Mouse (Mus musculus): ENCODE results near the gene Pdzd2. TPM values are rescaled to one million over a fixed set of nuclear protein-coding genes. Genes with fewer than 3 reads are reported as not detected.
A peak's percentile ranks its signal among the peaks of the same experiment; 100 is the strongest.

The Pdzd2 gene
- polyA plus RNA-seq, 1 experiment from 2014 or later: 33.2 TPM

DNA sequence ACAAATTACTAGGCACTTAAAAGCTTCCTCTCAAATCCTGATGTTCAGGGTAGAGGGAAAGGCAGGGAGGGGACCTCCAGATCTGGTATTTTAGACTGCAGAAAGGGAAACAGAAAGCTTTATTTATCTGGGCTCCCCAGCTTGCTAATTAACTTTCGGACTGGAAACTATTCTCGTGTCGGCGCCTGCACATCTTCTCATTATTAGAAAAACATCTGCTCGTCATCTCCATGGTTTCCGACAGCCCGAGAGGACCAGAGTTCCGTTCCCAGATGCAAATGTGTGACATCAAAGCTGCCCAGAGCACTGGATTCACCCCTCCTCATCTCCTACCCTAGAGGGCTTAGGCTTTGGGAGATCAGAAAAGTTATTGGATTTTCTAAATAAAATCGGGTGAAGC is 57.2 kb downstream of the Pdzd2 start:
- Histone ChIP-seq H3K9me3 (ENCODE audit: control insufficient read depth, low read length) (peaks cover 3% of the 10 kb centered on the region; the same call in 1 of the 2 replicates), H3K4me1 (replicated peaks; ENCODE audit: control insufficient read depth, insufficient read depth, low read length) (peaks cover 9% of the 10 kb centered on the region), H3K27me3 (ENCODE audit: control insufficient read depth, insufficient read depth, low read depth, low read length) (no peaks in the 10 kb centered on the region), H3K4me2 (ENCODE audit: low read depth, low read length) (no peak overlapping the region), H3K4me3 (ENCODE audit: low read length) (no peak overlapping the region), H3K9ac (ENCODE audit: low read length) (no peak overlapping the region), H3K36me3 (ENCODE audit: control insufficient read depth, insufficient read depth, low read length) (no peaks in the 10 kb centered on the region), H3K27ac (ENCODE audit: low read length) (no peak overlapping the region)
- no peak for ATAC-seq (ENCODE audit: low read depth)
- 40% methylated on average over 9 of the region's 9 CpGs for WGBS

DNA sequence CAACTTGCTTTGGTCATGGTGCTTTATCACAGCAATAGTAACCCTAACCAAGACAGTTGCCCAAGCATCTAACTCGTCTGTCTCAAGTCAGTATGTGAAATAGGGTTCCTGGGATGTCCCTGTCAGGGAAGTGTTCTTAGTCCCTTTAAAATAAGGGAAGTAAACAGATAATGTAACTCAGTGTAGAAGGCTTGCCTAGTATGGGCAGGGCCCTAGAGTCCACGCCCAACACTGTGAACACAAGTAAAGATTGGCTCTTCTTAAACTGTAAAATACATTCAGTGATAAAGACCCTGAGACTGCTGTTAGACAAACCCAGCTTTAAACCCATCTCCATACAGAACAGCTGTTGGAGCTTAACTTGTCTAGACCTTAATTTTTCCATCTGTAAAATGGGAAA is 57.8 kb downstream of the Pdzd2 start:
- WGBS: 83% methylated on average over 2 of the region's 2 CpGs
- peaks cover 9% of the 10 kb centered on the region for H3K4me1 ChIP-seq (replicated peaks; ENCODE audit: control insufficient read depth, insufficient read depth, low read length)
- ATAC-seq (ENCODE audit: low read depth): no peak
- no peaks in the 10 kb centered on the region for H3K27me3 ChIP-seq (ENCODE audit: control insufficient read depth, insufficient read depth, low read depth, low read length)
- no peak overlapping the region for H3K4me3 ChIP-seq (ENCODE audit: low read length)
- no peaks in the 10 kb centered on the region for H3K36me3 ChIP-seq (ENCODE audit: control insufficient read depth, insufficient read depth, low read length)
- no peak overlapping the region for H3K4me2 ChIP-seq (ENCODE audit: low read depth, low read length)
- peaks cover 3% of the 10 kb centered on the region; the same call in 1 of the 2 replicates for H3K9me3 ChIP-seq (ENCODE audit: control insufficient read depth, low read length)
- no peak overlapping the region for H3K9ac ChIP-seq (ENCODE audit: low read length)
- H3K27ac ChIP-seq (ENCODE audit: low read length): no peak overlapping the region

DNA sequence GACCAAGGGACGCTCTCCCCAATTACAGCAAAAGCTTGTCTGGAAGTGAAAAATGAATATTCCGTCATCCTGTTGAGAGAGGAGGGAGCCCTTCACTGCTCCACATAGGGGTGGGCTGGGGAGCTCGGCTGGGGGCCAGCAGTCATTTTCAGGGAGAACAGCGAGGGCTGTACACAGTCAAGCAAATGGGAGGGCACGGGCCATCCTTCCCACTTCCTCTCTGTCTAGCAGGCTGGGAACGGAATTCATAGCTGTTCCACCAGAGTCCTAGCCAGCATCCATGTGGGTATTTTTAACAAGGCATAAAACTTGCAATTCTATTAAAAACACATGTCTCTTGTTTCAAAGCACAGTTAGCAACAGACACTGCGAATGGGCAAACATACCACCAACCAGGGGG is 59.0 kb downstream of the Pdzd2 start:
- H3K4me3 ChIP-seq (ENCODE audit: low read length): no peak overlapping the region
- H3K9ac ChIP-seq (ENCODE audit: low read length): no peak overlapping the region
- peak overlapping the region; percentile 64 for H3K27ac ChIP-seq (ENCODE audit: low read length)
- 34% methylated on average over 7 of the region's 7 CpGs for WGBS
- no peaks in the 10 kb centered on the region for H3K27me3 ChIP-seq (ENCODE audit: control insufficient read depth, insufficient read depth, low read depth, low read length)
- H3K36me3 ChIP-seq (ENCODE audit: control insufficient read depth, insufficient read depth, low read length): no peaks in the 10 kb centered on the region
- H3K4me1 ChIP-seq (replicated peaks; ENCODE audit: control insufficient read depth, insufficient read depth, low read length): peaks cover 9% of the 10 kb centered on the region
- peak; percentile 87 for ATAC-seq (ENCODE audit: low read depth)
- peak overlapping the region; percentile 12; the same call in 1 of the 2 replicates for H3K4me2 ChIP-seq (ENCODE audit: low read depth, low read length)
- peaks cover 3% of the 10 kb centered on the region; the same call in 1 of the 2 replicates for H3K9me3 ChIP-seq (ENCODE audit: control insufficient read depth, low read length)

DNA sequence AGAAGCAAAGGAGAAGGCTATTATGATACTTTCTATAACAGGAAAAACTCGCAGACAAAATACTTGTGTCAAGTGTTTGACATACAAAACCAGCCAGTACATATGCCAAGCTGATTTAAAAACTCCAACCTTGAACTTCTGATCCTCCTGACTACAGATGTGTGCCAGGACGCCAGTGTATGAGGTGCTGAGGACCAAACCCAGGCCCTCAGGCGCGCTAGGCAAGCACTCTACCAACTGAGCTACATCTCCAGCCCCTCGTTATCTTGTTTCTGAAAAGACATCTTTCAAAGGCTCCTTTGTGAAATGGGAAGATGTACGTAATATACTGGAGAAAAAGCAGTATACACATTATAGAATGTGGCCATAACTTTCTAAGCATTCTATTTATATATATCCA is 59.7 kb downstream of the Pdzd2 start:
- peak; percentile 61; the same call in 1 of the 2 replicates for ATAC-seq (ENCODE audit: low read depth)
- 47% methylated on average over 6 of the region's 6 CpGs for WGBS
- Histone ChIP-seq H3K27me3 (ENCODE audit: control insufficient read depth, insufficient read depth, low read depth, low read length) (no peaks in the 10 kb centered on the region), H3K9me3 (ENCODE audit: control insufficient read depth, low read length) (peaks cover 1% of the 10 kb centered on the region; the same call in 1 of the 2 replicates), H3K9ac (ENCODE audit: low read length) (no peak overlapping the region), H3K4me2 (ENCODE audit: low read depth, low read length) (no peak overlapping the region), H3K36me3 (ENCODE audit: control insufficient read depth, insufficient read depth, low read length) (no peaks in the 10 kb centered on the region), H3K4me1 (replicated peaks; ENCODE audit: control insufficient read depth, insufficient read depth, low read length) (peaks cover 9% of the 10 kb centered on the region), H3K4me3 (ENCODE audit: low read length) (no peak overlapping the region), H3K27ac (ENCODE audit: low read length) (no peak overlapping the region)

DNA sequence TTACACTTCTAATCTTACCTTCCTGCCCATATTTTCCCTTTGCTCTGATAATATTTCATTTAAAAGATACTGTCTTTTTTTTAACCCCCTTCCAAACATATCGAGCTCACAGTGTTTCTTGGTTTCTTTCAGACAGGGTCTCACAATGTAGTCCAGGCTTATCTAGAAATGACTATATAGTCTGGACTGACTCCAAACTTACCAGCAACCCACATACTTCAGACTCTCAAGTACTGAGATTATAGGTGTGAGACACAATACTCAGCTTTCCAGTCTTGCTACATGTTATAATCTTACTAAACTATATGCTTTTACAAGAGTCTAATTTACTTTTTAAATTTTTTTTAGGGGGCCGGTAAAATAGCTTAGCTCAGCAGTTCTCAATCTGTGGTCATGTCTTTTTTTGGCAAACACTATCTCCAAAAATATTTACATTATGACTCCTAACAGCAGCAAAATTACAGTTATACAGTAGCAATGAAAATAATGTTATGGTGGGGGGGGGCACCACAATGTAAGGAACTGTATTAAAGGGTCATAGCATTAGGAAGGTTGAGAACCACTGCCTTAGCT is 61.1 kb downstream of the Pdzd2 start:
- H3K27ac ChIP-seq (ENCODE audit: low read length): no peak overlapping the region
- 21% methylated on average over 2 of the region's 2 CpGs for WGBS

DNA sequence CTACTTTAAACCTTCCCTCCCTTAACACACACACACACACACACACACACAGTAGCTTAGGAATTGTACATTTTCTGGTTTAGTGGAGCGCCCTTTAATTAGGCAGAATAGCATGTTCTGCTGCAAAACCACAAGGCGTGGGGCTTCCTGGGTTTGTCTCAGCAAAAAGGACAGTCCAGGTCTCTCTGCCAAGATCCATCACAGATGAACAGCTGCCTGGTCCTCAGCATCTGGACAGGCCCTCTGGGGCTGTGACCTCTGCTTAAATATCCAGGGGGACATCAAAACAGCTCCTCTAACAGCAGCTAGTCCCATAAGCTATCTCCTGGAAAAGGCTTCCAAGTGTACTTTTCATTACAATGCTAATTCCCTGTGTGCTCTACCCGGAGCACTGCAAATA is 64.4 kb downstream of the Pdzd2 start:
- Histone ChIP-seq H3K27me3 (ENCODE audit: control insufficient read depth, insufficient read depth, low read depth, low read length) (no peaks in the 10 kb centered on the region), H3K4me3 (ENCODE audit: low read length) (no peak overlapping the region), H3K4me2 (ENCODE audit: low read depth, low read length) (no peak overlapping the region), H3K4me1 (replicated peaks; ENCODE audit: control insufficient read depth, insufficient read depth, low read length) (peaks cover 7% of the 10 kb centered on the region), H3K9ac (ENCODE audit: low read length) (no peak overlapping the region), H3K36me3 (ENCODE audit: control insufficient read depth, insufficient read depth, low read length) (no peaks in the 10 kb centered on the region), H3K27ac (ENCODE audit: low read length) (no peak overlapping the region), H3K9me3 (ENCODE audit: control insufficient read depth, low read length) (no peaks in the 10 kb centered on the region)
- WGBS: 77% methylated on average over 3 of the region's 3 CpGs
- no peak for ATAC-seq (ENCODE audit: low read depth)

More for the DNA sequence above, 61.1 kb downstream of the Pdzd2 start:
- H3K4me3 ChIP-seq (ENCODE audit: low read length): no peak overlapping the region
- H3K36me3 ChIP-seq (ENCODE audit: control insufficient read depth, insufficient read depth, low read length): no peaks in the 10 kb centered on the region
- H3K9me3 ChIP-seq (ENCODE audit: control insufficient read depth, low read length): no peaks in the 10 kb centered on the region
- ATAC-seq (ENCODE audit: low read depth): peak; percentile 43; the same call in 1 of the 2 replicates
- H3K27me3 ChIP-seq (ENCODE audit: control insufficient read depth, insufficient read depth, low read depth, low read length): no peaks in the 10 kb centered on the region
- H3K4me1 ChIP-seq (replicated peaks; ENCODE audit: control insufficient read depth, insufficient read depth, low read length): peaks cover 9% of the 10 kb centered on the region
- no peak overlapping the region for H3K9ac ChIP-seq (ENCODE audit: low read length)
- no peak overlapping the region for H3K4me2 ChIP-seq (ENCODE audit: low read depth, low read length)

DNA sequence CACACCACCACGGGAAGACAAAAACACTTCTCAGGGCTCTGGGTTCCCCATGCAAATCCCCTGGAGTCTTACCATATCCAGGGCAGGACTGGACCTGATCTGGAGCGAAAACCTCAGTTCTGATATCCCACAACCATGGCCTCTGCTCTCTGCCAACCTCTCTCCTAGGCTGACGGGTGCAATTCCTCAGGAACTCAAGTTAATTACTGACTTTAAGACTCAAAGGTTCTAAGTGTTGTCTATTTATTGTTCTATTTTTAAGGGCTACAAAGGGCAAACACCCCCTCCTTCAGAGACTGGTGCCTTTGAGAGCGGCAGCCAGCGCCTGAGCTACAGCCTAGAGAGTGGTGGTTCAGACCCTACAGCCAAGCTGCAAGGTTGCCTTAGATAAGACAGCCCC is 65.7 kb downstream of the Pdzd2 start:
- 78% methylated on average over 5 of the region's 5 CpGs for WGBS
- Histone ChIP-seq H3K27ac (ENCODE audit: low read length) (no peak overlapping the region), H3K9me3 (ENCODE audit: control insufficient read depth, low read length) (no peaks in the 10 kb centered on the region), H3K4me3 (ENCODE audit: low read length) (no peak overlapping the region), H3K27me3 (ENCODE audit: control insufficient read depth, insufficient read depth, low read depth, low read length) (no peaks in the 10 kb centered on the region), H3K4me2 (ENCODE audit: low read depth, low read length) (no peak overlapping the region), H3K9ac (ENCODE audit: low read length) (no peak overlapping the region), H3K4me1 (replicated peaks; ENCODE audit: control insufficient read depth, insufficient read depth, low read length) (peaks cover 2% of the 10 kb centered on the region), H3K36me3 (ENCODE audit: control insufficient read depth, insufficient read depth, low read length) (no peaks in the 10 kb centered on the region)
- no peak for ATAC-seq (ENCODE audit: low read depth)

DNA sequence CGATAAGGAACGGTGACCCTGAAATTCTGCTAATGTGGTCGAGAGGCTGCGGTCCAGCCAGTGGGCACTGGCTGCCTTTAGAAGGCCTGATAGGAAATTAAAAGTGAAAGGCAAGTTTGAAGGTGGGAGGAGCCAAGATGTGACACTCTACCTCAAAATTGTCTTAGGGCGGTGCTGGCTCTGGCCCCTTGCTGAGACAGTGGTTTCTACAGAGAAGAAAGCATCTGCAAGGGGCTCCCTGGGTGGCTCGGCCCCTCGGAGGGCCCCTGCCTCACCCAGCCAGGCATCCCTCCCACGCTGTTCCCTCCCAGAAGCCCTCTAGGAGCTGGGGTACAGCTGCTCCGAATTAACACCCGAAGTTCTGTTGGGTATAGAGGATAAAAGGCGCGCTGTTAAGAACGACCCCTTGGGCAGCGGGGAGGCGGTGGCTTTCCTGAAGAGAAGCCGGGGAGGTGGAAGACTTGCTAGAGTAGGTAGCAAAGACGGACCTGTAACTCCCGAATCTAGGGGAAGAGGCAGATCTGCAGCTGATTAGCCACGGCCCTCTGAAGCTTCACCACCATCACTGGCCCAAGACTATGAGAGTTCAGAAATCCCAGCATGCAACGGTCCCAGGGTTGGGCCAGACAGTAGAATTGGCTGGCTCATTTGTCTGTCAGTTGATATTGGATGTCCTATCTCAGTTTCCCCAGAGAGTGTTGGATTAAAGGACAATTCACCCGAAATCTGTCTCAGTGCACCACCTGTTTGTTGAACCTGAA is 71.8 kb downstream of the Pdzd2 start:
- no peaks in the 10 kb centered on the region for H3K36me3 ChIP-seq (ENCODE audit: control insufficient read depth, insufficient read depth, low read length)
- H3K4me3 ChIP-seq (ENCODE audit: low read length): no peak overlapping the region
- 40% methylated on average over 21 of the region's 21 CpGs for WGBS
- no peaks in the 10 kb centered on the region for H3K4me1 ChIP-seq (replicated peaks; ENCODE audit: control insufficient read depth, insufficient read depth, low read length)
- H3K9me3 ChIP-seq (ENCODE audit: control insufficient read depth, low read length): no peaks in the 10 kb centered on the region
- ATAC-seq (ENCODE audit: low read depth): no peak
- H3K27ac ChIP-seq (ENCODE audit: low read length): no peak overlapping the region
- no peaks in the 10 kb centered on the region for H3K27me3 ChIP-seq (ENCODE audit: control insufficient read depth, insufficient read depth, low read depth, low read length)
- 0 out of 2 replicates have a peak overlapping the region, but pooled peaks have one; percentile 25 for H3K9ac ChIP-seq (ENCODE audit: low read length)
- H3K4me2 ChIP-seq (ENCODE audit: low read depth, low read length): no peak overlapping the region

DNA sequence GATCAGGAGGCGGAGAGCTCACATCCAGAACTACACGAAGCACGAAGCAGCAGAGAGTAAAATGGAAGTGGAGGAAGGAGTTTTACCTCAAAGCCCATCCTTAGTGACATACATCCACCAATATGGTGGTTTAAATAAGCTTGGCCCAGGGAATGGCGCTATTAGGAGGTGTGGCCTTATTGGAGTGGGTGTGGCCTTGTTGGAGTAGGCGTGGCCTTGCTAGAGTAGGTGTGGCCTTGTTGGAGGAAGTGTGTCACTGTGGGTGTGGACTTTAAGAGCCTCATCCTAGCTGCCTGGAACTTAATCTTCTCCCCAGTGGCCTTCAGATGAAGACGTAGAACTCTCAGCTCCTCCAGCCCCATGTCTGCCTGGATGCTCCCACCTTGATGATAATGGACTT is 73.8 kb downstream of the Pdzd2 start:
- WGBS: 88% methylated on average over 6 of the region's 6 CpGs
- H3K36me3 ChIP-seq (ENCODE audit: control insufficient read depth, insufficient read depth, low read length): no peaks in the 10 kb centered on the region
- no peak overlapping the region for H3K27ac ChIP-seq (ENCODE audit: low read length)
- H3K9ac ChIP-seq (ENCODE audit: low read length): no peak overlapping the region
- no peak overlapping the region for H3K4me3 ChIP-seq (ENCODE audit: low read length)
- H3K9me3 ChIP-seq (ENCODE audit: control insufficient read depth, low read length): no peaks in the 10 kb centered on the region
- no peak overlapping the region for H3K4me2 ChIP-seq (ENCODE audit: low read depth, low read length)
- no peaks in the 10 kb centered on the region for H3K4me1 ChIP-seq (replicated peaks; ENCODE audit: control insufficient read depth, insufficient read depth, low read length)
- ATAC-seq (ENCODE audit: low read depth): no peak
- no peaks in the 10 kb centered on the region for H3K27me3 ChIP-seq (ENCODE audit: control insufficient read depth, insufficient read depth, low read depth, low read length)

Data from lung, embryonic 16.5 days (tissue).